Mouse (Mus musculus) forelimb bud, embryonic 11.5 days (tissue): ENCODE measurements around the gene Cul9.
A peak's percentile ranks its signal among the peaks of the same experiment; 100 is the strongest.

Experiments used
- DNase-seq: peaks from one replicate; pipeline ENCODE4 v3.0.0-alpha.2; 2012; ENCODE audit warnings: low read depth, low spot score

Cul9 gene

GRCm38 (mm10) chr17:46553469-46553868, 7.3 kb upstream of the Cul9 start:
- DNase-seq = no peak

- peak; percentile 95 for DNase-seq
These were observed 6.7 kb upstream of the Cul9 start for GRCm38 (mm10) chr17:46552841-46553423.

- no peak for DNase-seq
These were observed 6.0 kb upstream of the Cul9 start for GRCm38 (mm10) chr17:46552151-46552550.

- DNase-seq = no peak
These were observed 5.2 kb upstream of the Cul9 start for GRCm38 (mm10) chr17:46551369-46551768.

GRCm38 (mm10) chr17:46550904-46551303, 4.7 kb upstream of the Cul9 start:
- no peak for DNase-seq

GRCm38 (mm10) chr17:46549642-46550041, 3.5 kb upstream of the Cul9 start:
- DNase-seq = no peak

- peak; percentile 40 for DNase-seq
These were observed 3.0 kb upstream of the Cul9 start for GRCm38 (mm10) chr17:46549193-46549592.

- DNase-seq = no peak
These were observed 2.6 kb upstream of the Cul9 start for GRCm38 (mm10) chr17:46548741-46549140.

GRCm38 (mm10) chr17:46547923-46548322, 1.7 kb upstream of the Cul9 start:
- no peak for DNase-seq

GRCm38 (mm10) chr17:46546995-46547394, 807 bp upstream of the Cul9 start:
- DNase-seq = no peak

GRCm38 (mm10) chr17:46546591-46546990, 403 bp upstream of the Cul9 start:
- DNase-seq = no peak

GRCm38 (mm10) chr17:46543661-46544060, 2.5 kb downstream of the Cul9 start:
- no peak for DNase-seq

GRCm38 (mm10) chr17:46525579-46526307, 20.4 kb downstream of the Cul9 start:
- DNase-seq = peak; percentile 82

GRCm38 (mm10) chr17:46525065-46525464, 21.1 kb downstream of the Cul9 start:
- DNase-seq = no peak

GRCm38 (mm10) chr17:46521963-46522668, 24.1 kb downstream of the Cul9 start:
- no peak for DNase-seq

- no peak for DNase-seq
These were observed 25.0 kb downstream of the Cul9 start for GRCm38 (mm10) chr17:46521174-46521573.

- no peak for DNase-seq
These were observed 25.7 kb downstream of the Cul9 start for GRCm38 (mm10) chr17:46520385-46520979.

GRCm38 (mm10) chr17:46519971-46520370, 26.2 kb downstream of the Cul9 start:
- no peak for DNase-seq

GRCm38 (mm10) chr17:46513329-46513728, 32.9 kb downstream of the Cul9 start:
- DNase-seq = no peak

- peak; percentile 40 for DNase-seq
These were observed 35.0 kb downstream of the Cul9 start for GRCm38 (mm10) chr17:46511059-46511710.

- DNase-seq = no peak
These were observed 40.6 kb downstream of the Cul9 start for GRCm38 (mm10) chr17:46505617-46506016.
